Mouse (Mus musculus) G1E (cell line): ENCODE results near the gene Repin1. TPM values are rescaled to one million over a fixed set of nuclear protein-coding genes. Genes with fewer than 3 reads are reported as not detected.

Experiments
- ATAC-seq: 2 replicates; pipeline ENCODE4 v1.8.0; 2016; ENCODE audit warnings: mild to moderate bottlenecking; ENCODE audit not compliant: insufficient number of reproducible peaks, poor library complexity, low FRiP score, severe bottlenecking; ENCODE audit errors: extremely low read depth
- DNase-seq: peaks from one replicate; pipeline ENCODE4 v3.0.0; 2012; ENCODE audit warnings: low spot score
- H3K27me3 ChIP-seq: 2 replicates; pipeline ENCODE4 v1.6.1; 2012; ENCODE audit warnings: mild to moderate bottlenecking, low read length, inconsistent platforms; ENCODE audit not compliant: insufficient read depth
- H3K36me3 ChIP-seq: replicated peaks from 2 replicates; pipeline ENCODE3; 2012; ENCODE audit warnings: mild to moderate bottlenecking, inconsistent platforms
- H3K4me1 ChIP-seq: 2 replicates; pipeline ENCODE4 v1.6.1; 2012; ENCODE audit warnings: low read depth, low read length, inconsistent platforms, mixed read lengths; ENCODE audit not compliant: insufficient read depth
- H3K4me3 ChIP-seq: 2 replicates; pipeline ENCODE4 v1.5.1; 2012; ENCODE audit warnings: low read depth, mild to moderate bottlenecking, inconsistent platforms, low read length, moderate library complexity, mixed read lengths
- H3K9me3 ChIP-seq: replicated peaks from 2 replicates; pipeline ENCODE4 v1.6.1; 2012; ENCODE audit warnings: inconsistent platforms
- CTCF ChIP-seq: IDR thresholded peaks from 2 replicates; pipeline ENCODE4 v1.5.1; 2012; ENCODE audit warnings: low read depth, low read length, inconsistent platforms, mixed read lengths
- GATA1 ChIP-seq: IDR thresholded peaks from 2 replicates; pipeline ENCODE4 v1.6.1; 2012; ENCODE audit warnings: borderline replicate concordance, low read length, inconsistent platforms, mixed read lengths
- GATA2 ChIP-seq: IDR thresholded peaks from 2 replicates; pipeline ENCODE4 v1.6.1; 2012; ENCODE audit warnings: low read depth, low read length, inconsistent platforms, borderline replicate concordance
- POLR2AphosphoS5 ChIP-seq: IDR thresholded peaks from 2 replicates; pipeline ENCODE4 v1.6.1; 2012; ENCODE audit warnings: low read depth, low read length, inconsistent platforms; ENCODE audit not compliant: insufficient replicate concordance
- TAL1 ChIP-seq: conservative IDR thresholded peaks from 2 replicates; pipeline ENCODE4 v1.6.1; 2012; ENCODE audit warnings: low read depth, low read length, inconsistent platforms, mixed read lengths
- polyA plus RNA-seq: library from polyadenylated mRNA; stranded (reverse); fragments of >175 nt; gene quantifications from 2 replicates; pipeline ENCODE4 v1.2.3, GENCODE M21; 2012
- total RNA-seq, 2 experiments: library from RNA; stranded (forward) in 1 of 2; stranded (reverse) in 1 of 2; fragments of 200-1000 nt in 1 of 2; fragments of >200 nt in 1 of 2; fragmentation: Nextera tagmentation in 1 of 2; gene quantifications; 2 replicates each; pipeline ENCODE4 v1.2.3; 2014 to 2017

Repin1 gene
- total and polyA plus RNA-seq, 3 experiments, result 0.27 TPM; not detected in 2

- Histone ChIP-seq H3K4me1 (no peaks in the 10 kb centered on the region), H3K27me3 (peaks cover 8% of the 10 kb centered on the region; the same call in 1 of the 2 replicates), H3K36me3 (no peaks in the 10 kb centered on the region), H3K9me3 (no peaks in the 10 kb centered on the region), H3K4me3 (no peak overlapping the region)
- no peak for ATAC-seq
- DNase-seq, result no peak
- no peak for TF ChIP-seq CTCF
- no peak for TF ChIP-seq GATA2
- TF ChIP-seq GATA1, result no peak
- no peak for TF ChIP-seq POLR2AphosphoS5
- TF ChIP-seq TAL1, result no peak
These were observed 25.4 kb upstream of the Repin1 start for GRCm38 (mm10) chr6:48568036-48568984.

- Histone ChIP-seq H3K27me3 (peaks cover 8% of the 10 kb centered on the region; the same call in 1 of the 2 replicates), H3K4me3 (no peak overlapping the region), H3K4me1 (no peaks in the 10 kb centered on the region), H3K36me3 (no peaks in the 10 kb centered on the region), H3K9me3 (no peaks in the 10 kb centered on the region)
- DNase-seq (no peak), ATAC-seq (no peak)
- TF ChIP-seq GATA2, result no peak
- TF ChIP-seq CTCF, result no peak
- no peak for TF ChIP-seq GATA1
- TF ChIP-seq POLR2AphosphoS5, result no peak
- TF ChIP-seq TAL1, result no peak
These were observed 24.4 kb upstream of the Repin1 start for GRCm38 (mm10) chr6:48569065-48569807.

- H3K27me3 ChIP-seq, result peaks cover 3% of the 10 kb centered on the region; the same call in 1 of the 2 replicates
- H3K4me3 ChIP-seq, result no peak overlapping the region
- H3K9me3 ChIP-seq, result no peaks in the 10 kb centered on the region
- TF ChIP-seq GATA2 (no peak), GATA1 (no peak), POLR2AphosphoS5 (no peak), CTCF (no peak), TAL1 (no peak)
- no peaks in the 10 kb centered on the region for H3K36me3 ChIP-seq
- DNase-seq (no peak), ATAC-seq (no peak)
- H3K4me1 ChIP-seq, result no peaks in the 10 kb centered on the region
These were observed 21.7 kb upstream of the Repin1 start for GRCm38 (mm10) chr6:48572014-48572413.

- ATAC-seq (no peak), DNase-seq (no peak)
These were observed 21.1 kb upstream of the Repin1 start, which contains the start of gene Rarres2 for GRCm38 (mm10) chr6:48572572-48573061. Gene Rarres2 (minus strand): TSS chr6:48572789.

GRCm38 (mm10) chr6:48573280-48573679, 20.4 kb upstream of the Repin1 start:
- DNase-seq (no peak), ATAC-seq (no peak)
- TF ChIP-seq GATA2 (no peak), TAL1 (no peak), CTCF (no peak), POLR2AphosphoS5 (no peak), GATA1 (no peak)
- Histone ChIP-seq H3K9me3 (no peaks in the 10 kb centered on the region), H3K36me3 (no peaks in the 10 kb centered on the region), H3K4me1 (no peaks in the 10 kb centered on the region), H3K27me3 (peaks cover 3% of the 10 kb centered on the region; the same call in 1 of the 2 replicates), H3K4me3 (no peak overlapping the region)

More at GRCm38 (mm10) chr6:48572572-48573061, 21.1 kb upstream of the Repin1 start, which contains the start of gene Rarres2:
- Histone ChIP-seq H3K4me1 (no peaks in the 10 kb centered on the region), H3K9me3 (no peaks in the 10 kb centered on the region), H3K4me3 (no peak within 1 kb of the TSS), H3K36me3 (no peaks in the 10 kb centered on the region), H3K27me3 (peaks cover 3% of the 10 kb centered on the region; the same call in 1 of the 2 replicates)
- no peak for TF ChIP-seq POLR2AphosphoS5
- TF ChIP-seq TAL1, result no peak
- no peak for TF ChIP-seq CTCF
- no peak for TF ChIP-seq GATA1
- no peak for TF ChIP-seq GATA2

GRCm38 (mm10) chr6:48573981-48574380, 19.7 kb upstream of the Repin1 start:
- TF ChIP-seq TAL1 (no peak), POLR2AphosphoS5 (no peak), GATA2 (no peak), CTCF (no peak), GATA1 (no peak)
- DNase-seq, result no peak

More at GRCm38 (mm10) chr6:48573981-48574380, 19.7 kb upstream of the Repin1 start:
- Histone ChIP-seq H3K4me3 (no peak overlapping the region), H3K27me3 (peaks cover 3% of the 10 kb centered on the region; the same call in 1 of the 2 replicates), H3K4me1 (no peaks in the 10 kb centered on the region), H3K9me3 (no peaks in the 10 kb centered on the region), H3K36me3 (no peaks in the 10 kb centered on the region)
- no peak for ATAC-seq
